Mouse (Mus musculus): ENCODE measurements around the gene Scn8a. TPM values are rescaled to one million over a fixed set of nuclear protein-coding genes. Genes with fewer than 3 reads are reported as not detected.

The Scn8a gene
- total and polyA plus RNA-seq, 3 experiments = 0.02 TPM; not detected in 2

- Histone ChIP-seq H3K36me3 (ENCODE audit: control insufficient read depth, insufficient read depth, low read length) (no peaks in the 10 kb centered on the region), H3K9ac (ENCODE audit: low read depth, low read length) (no peak overlapping the region), H3K4me1 (ENCODE audit: control insufficient read depth, insufficient read depth, low read length) (peaks cover 25% of the 10 kb centered on the region), H3K79me2 (replicated peaks; ENCODE audit: control insufficient read depth, insufficient read depth, low read length) (no peaks in the 10 kb centered on the region), H3K27me3 (ENCODE audit: control insufficient read depth, insufficient read depth, low read length) (no peaks in the 10 kb centered on the region), H3K4me3 (no peak overlapping the region), H3K27ac (no peak overlapping the region)
- intact Hi-C loops (cut with DNase I) = no loop called here
- no peak for TF ChIP-seq CTCF (IDR thresholded peaks at IDR 0.05)
- no peak for TF ChIP-seq POLR2A (IDR thresholded peaks at IDR 0.05; ENCODE audit: insufficient read depth, low read depth, low read length)
- no peak for TF ChIP-seq EP300 (IDR thresholded peaks at IDR 0.05; ENCODE audit: insufficient read depth, low read depth, low read length)
- 78% methylated on average over 9 of the region's 9 CpGs for WGBS
- no peak for DNase-seq
These were observed 200.1 kb downstream of the Scn8a start for GRCm38 (mm10) chr15:101069641-101070190.

GRCm38 (mm10) chr15:101070762-101071161 is 201.1 kb downstream of the Scn8a start:
- Histone ChIP-seq H3K79me2 (replicated peaks; ENCODE audit: control insufficient read depth, insufficient read depth, low read length) (no peaks in the 10 kb centered on the region), H3K4me3 (no peak overlapping the region), H3K9ac (ENCODE audit: low read depth, low read length) (no peak overlapping the region), H3K4me1 (ENCODE audit: control insufficient read depth, insufficient read depth, low read length) (peaks cover 19% of the 10 kb centered on the region), H3K27me3 (ENCODE audit: control insufficient read depth, insufficient read depth, low read length) (no peaks in the 10 kb centered on the region), H3K27ac (no peak overlapping the region), H3K36me3 (ENCODE audit: control insufficient read depth, insufficient read depth, low read length) (no peaks in the 10 kb centered on the region)
- TF ChIP-seq CTCF (IDR thresholded peaks at IDR 0.05) (no peak), EP300 (IDR thresholded peaks at IDR 0.05; ENCODE audit: insufficient read depth, low read depth, low read length) (no peak), POLR2A (IDR thresholded peaks at IDR 0.05; ENCODE audit: insufficient read depth, low read depth, low read length) (no peak)
- WGBS = 65% methylated on average over 5 of the region's 5 CpGs
- intact Hi-C loops (cut with DNase I) = no loop called here
- no peak for DNase-seq

GRCm38 (mm10) chr15:101072736-101073135 is 203.1 kb downstream of the Scn8a start:
- Histone ChIP-seq H3K36me3 (ENCODE audit: control insufficient read depth, insufficient read depth, low read length) (no peaks in the 10 kb centered on the region), H3K27me3 (ENCODE audit: control insufficient read depth, insufficient read depth, low read length) (no peaks in the 10 kb centered on the region), H3K4me3 (no peak overlapping the region), H3K27ac (no peak overlapping the region), H3K9ac (ENCODE audit: low read depth, low read length) (no peak overlapping the region), H3K4me1 (ENCODE audit: control insufficient read depth, insufficient read depth, low read length) (peaks cover 9% of the 10 kb centered on the region), H3K79me2 (replicated peaks; ENCODE audit: control insufficient read depth, insufficient read depth, low read length) (no peaks in the 10 kb centered on the region)
- WGBS = 45% methylated on average over 2 of the region's 2 CpGs
- DNase-seq = no peak
- intact Hi-C loops (cut with DNase I) = no loop called here
- TF ChIP-seq CTCF (IDR thresholded peaks at IDR 0.05) = no peak
- no peak for TF ChIP-seq POLR2A (IDR thresholded peaks at IDR 0.05; ENCODE audit: insufficient read depth, low read depth, low read length)
- 0 out of 2 replicates have a peak, but pooled peaks have one; percentile 31 for TF ChIP-seq EP300 (IDR thresholded peaks at IDR 0.05; ENCODE audit: insufficient read depth, low read depth, low read length)

- DNase-seq = no peak
- H3K79me2 ChIP-seq (replicated peaks; ENCODE audit: control insufficient read depth, insufficient read depth, low read length) = no peaks in the 10 kb centered on the region
- no peak overlapping the region for H3K4me3 ChIP-seq
- WGBS = 81% methylated on average over 5 of the region's 5 CpGs
- intact Hi-C loops (cut with DNase I) = no loop called here
- no peak overlapping the region for H3K9ac ChIP-seq (ENCODE audit: low read depth, low read length)
- no peak for TF ChIP-seq CTCF (IDR thresholded peaks at IDR 0.05)
- no peak for TF ChIP-seq POLR2A (IDR thresholded peaks at IDR 0.05; ENCODE audit: insufficient read depth, low read depth, low read length)
- TF ChIP-seq EP300 (IDR thresholded peaks at IDR 0.05; ENCODE audit: insufficient read depth, low read depth, low read length) = no peak
- H3K27ac ChIP-seq = no peak overlapping the region
- H3K4me1 ChIP-seq (ENCODE audit: control insufficient read depth, insufficient read depth, low read length) = peaks cover 7% of the 10 kb centered on the region
- H3K36me3 ChIP-seq (ENCODE audit: control insufficient read depth, insufficient read depth, low read length) = no peaks in the 10 kb centered on the region
- H3K27me3 ChIP-seq (ENCODE audit: control insufficient read depth, insufficient read depth, low read length) = no peaks in the 10 kb centered on the region
These were observed 204.4 kb downstream of the Scn8a start for GRCm38 (mm10) chr15:101074067-101074466.

GRCm38 (mm10) chr15:101075150-101075549 is 205.5 kb downstream of the Scn8a start:
- no peak for DNase-seq
- intact Hi-C loops (cut with DNase I) = loop anchor here (5.0 kb wide), 1 partner anchor 42 kb away; the partner anchor contains the start of gene Ankrd33
- WGBS = 82% methylated on average over 4 of the region's 4 CpGs
- H3K4me3 ChIP-seq = no peak overlapping the region
- TF ChIP-seq CTCF (IDR thresholded peaks at IDR 0.05) = no peak
- TF ChIP-seq POLR2A (IDR thresholded peaks at IDR 0.05; ENCODE audit: insufficient read depth, low read depth, low read length) = no peak
- no peak for TF ChIP-seq EP300 (IDR thresholded peaks at IDR 0.05; ENCODE audit: insufficient read depth, low read depth, low read length)
- H3K9ac ChIP-seq (ENCODE audit: low read depth, low read length) = no peak overlapping the region
- no peaks in the 10 kb centered on the region for H3K36me3 ChIP-seq (ENCODE audit: control insufficient read depth, insufficient read depth, low read length)
- no peaks in the 10 kb centered on the region for H3K27me3 ChIP-seq (ENCODE audit: control insufficient read depth, insufficient read depth, low read length)
- H3K79me2 ChIP-seq (replicated peaks; ENCODE audit: control insufficient read depth, insufficient read depth, low read length) = no peaks in the 10 kb centered on the region
- H3K4me1 ChIP-seq (ENCODE audit: control insufficient read depth, insufficient read depth, low read length) = peaks cover 11% of the 10 kb centered on the region
- no peak overlapping the region for H3K27ac ChIP-seq

- WGBS = 83% methylated on average over 5 of the region's 5 CpGs
- Histone ChIP-seq H3K36me3 (ENCODE audit: control insufficient read depth, insufficient read depth, low read length) (no peaks in the 10 kb centered on the region), H3K27me3 (ENCODE audit: control insufficient read depth, insufficient read depth, low read length) (no peaks in the 10 kb centered on the region), H3K79me2 (replicated peaks; ENCODE audit: control insufficient read depth, insufficient read depth, low read length) (no peaks in the 10 kb centered on the region), H3K4me3 (no peak overlapping the region), H3K9ac (ENCODE audit: low read depth, low read length) (no peak overlapping the region), H3K27ac (no peak overlapping the region), H3K4me1 (ENCODE audit: control insufficient read depth, insufficient read depth, low read length) (peaks cover 11% of the 10 kb centered on the region)
- TF ChIP-seq POLR2A (IDR thresholded peaks at IDR 0.05; ENCODE audit: insufficient read depth, low read depth, low read length) (no peak), CTCF (IDR thresholded peaks at IDR 0.05) (no peak), EP300 (IDR thresholded peaks at IDR 0.05; ENCODE audit: insufficient read depth, low read depth, low read length) (no peak)
- intact Hi-C loops (cut with DNase I) = loop anchor here (5.0 kb wide), 1 partner anchor 42 kb away; the partner anchor contains the start of gene Ankrd33
- no peak for DNase-seq
These were observed 206.0 kb downstream of the Scn8a start for GRCm38 (mm10) chr15:101075656-101076055.

Data from heart, adult 2 months (tissue).